Mouse (Mus musculus): ENCODE data around the gene AY074887.

GRCm38 (mm10) chr9:54949465-54949864 is 1.3 kb downstream of the AY074887 start:
- TF ChIP-seq CTCF (IDR thresholded peaks at IDR 0.05; ENCODE audit: extremely low read depth, insufficient read length, insufficient replicate concordance, low read depth, low read length) (no peak), POLR2A (IDR thresholded peaks at IDR 0.05; ENCODE audit: low read depth, low read length) (no peak)
